In the genomic region with DNA sequence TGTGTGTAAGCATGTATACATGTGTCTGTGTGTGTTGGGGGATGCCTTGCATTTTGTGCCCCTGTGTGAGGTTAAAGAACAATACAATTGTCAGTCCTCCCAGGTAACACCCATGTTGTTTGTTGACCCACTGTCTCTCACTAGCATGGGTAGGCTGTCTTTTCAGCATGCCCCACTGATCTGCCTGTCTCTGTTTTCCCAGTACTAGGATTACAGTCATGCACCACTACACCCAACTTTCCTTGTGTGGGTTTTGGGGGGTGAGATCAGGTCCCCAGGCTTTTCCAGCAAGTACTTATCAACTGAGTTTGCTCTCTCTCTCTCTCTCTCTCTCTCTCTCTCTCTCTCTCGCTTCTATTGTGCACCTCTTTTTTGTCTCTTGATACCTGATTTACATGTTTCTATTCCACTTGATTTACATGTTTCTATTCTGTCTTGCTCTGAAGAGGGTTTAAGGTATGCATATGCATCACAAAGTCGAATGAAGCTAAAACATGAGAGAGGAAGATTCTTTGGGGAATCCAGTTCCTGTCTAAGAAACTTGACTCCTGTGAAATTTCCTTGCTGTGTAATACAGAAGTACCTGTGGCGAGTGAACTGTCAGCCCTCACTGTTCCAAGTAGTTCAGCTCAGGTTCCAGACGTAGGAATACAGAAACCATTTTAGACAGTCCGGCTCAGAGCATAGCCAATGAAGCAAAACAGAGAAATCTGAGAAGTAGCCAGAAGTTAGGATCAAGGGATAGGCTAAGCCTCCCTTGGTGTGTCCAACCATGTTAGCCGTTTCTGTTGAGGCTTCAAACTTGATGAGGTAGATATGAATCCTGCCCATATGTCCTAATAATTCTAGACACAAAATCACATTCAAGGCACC, we compare ENCODE assay signal across 23 mouse cellular contexts.
DNase-seq lines count a peak whose midpoint lies in the region; ATAC-seq and TF ChIP-seq lines count a peak whose summit lies in the region.
"Had no signal": no experiment of that assay in that cellular context is flagged by ENCODE, and none has a peak within 500 bp of the region (broad histone marks: within the 10 kb centered on the region; RNA-seq: fewer than 3 reads in every experiment).

No protein-coding gene starts in this region.

- H3K4me2 ChIP-seq in heart, embryonic 11.5 days = no peak overlapping the region
- H3K4me2 ChIP-seq in kidney, embryonic 16.5 days (replicated peaks; ENCODE audit: low read depth, low read length) = no peak overlapping the region
- no peak overlapping the region for H3K4me2 ChIP-seq in lung, postnatal 0 days (replicated peaks; ENCODE audit: low read depth, low read length)
- no peak overlapping the region for H3K4me2 ChIP-seq in midbrain, embryonic 11.5 days
- no peak overlapping the region for H3K4me2 ChIP-seq in midbrain, postnatal 0 days (ENCODE audit: low read depth, low read length, poor library complexity, severe bottlenecking)
- H3K4me2 ChIP-seq: heart, embryonic 13.5 days; hindbrain, embryonic 14.5 days had no signal

- ATAC-seq in heart, embryonic 11.5 days (replicated peaks; ENCODE audit: insufficient number of reproducible peaks, low FRiP score, low TSS enrichment) = no peak
- peak; percentile 94 for ATAC-seq in kidney, embryonic 16.5 days (ENCODE audit: low FRiP score, low TSS enrichment)
- peak; percentile 30; the same call in 1 of the 2 replicates for ATAC-seq in lung, postnatal 0 days
- no peak for ATAC-seq in midbrain, embryonic 11.5 days (ENCODE audit: low FRiP score)
- no peak for ATAC-seq in midbrain, postnatal 0 days (ENCODE audit: low FRiP score)
- ATAC-seq: forebrain, embryonic 14.5 days; forebrain, postnatal 0 days; Patski had no signal

- no peak for TF ChIP-seq CTCF in lung, postnatal 0 days (IDR thresholded peaks at IDR 0.05)
- no peak for TF ChIP-seq CTCF in midbrain, postnatal 0 days (IDR thresholded peaks at IDR 0.05)

- H3K9ac ChIP-seq in heart, embryonic 11.5 days (ENCODE audit: low read depth, low read length) = no peak overlapping the region
- H3K9ac ChIP-seq in kidney, embryonic 16.5 days (replicated peaks; ENCODE audit: low read length) = no peak overlapping the region
- H3K9ac ChIP-seq in lung, postnatal 0 days (replicated peaks; ENCODE audit: low read depth) = no peak overlapping the region
- no peak overlapping the region for H3K9ac ChIP-seq in midbrain, embryonic 11.5 days (ENCODE audit: low read length)
- H3K9ac ChIP-seq in midbrain, postnatal 0 days (replicated peaks; ENCODE audit: low read length, poor library complexity, severe bottlenecking) = no peak overlapping the region
- H3K9ac ChIP-seq: forebrain, postnatal 0 days; heart, embryonic 13.5 days; hindbrain, embryonic 14.5 days had no signal

- H3K27ac ChIP-seq in heart, embryonic 11.5 days (ENCODE audit: low read depth, low read length) = no peak overlapping the region
- 0 out of 2 replicates have a peak overlapping the region, but pooled peaks have one; percentile 36 for H3K27ac ChIP-seq in kidney, embryonic 16.5 days (ENCODE audit: low read length)
- no peak overlapping the region for H3K27ac ChIP-seq in lung, postnatal 0 days (ENCODE audit: low read length)
- H3K27ac ChIP-seq in midbrain, embryonic 11.5 days (ENCODE audit: low read depth, low read length) = no peak overlapping the region
- no peak overlapping the region for H3K27ac ChIP-seq in midbrain, postnatal 0 days (ENCODE audit: low read depth, low read length)
- H3K27ac ChIP-seq: gastrocnemius, adult 2 months; heart, embryonic 13.5 days; hindbrain, embryonic 14.5 days had no signal

- no peaks in the 10 kb centered on the region for H3K4me1 ChIP-seq in heart, embryonic 11.5 days (ENCODE audit: control insufficient read depth, insufficient read depth, low read length)
- H3K4me1 ChIP-seq in kidney, embryonic 16.5 days (ENCODE audit: insufficient read depth, low read length) = peaks cover 9% of the 10 kb centered on the region; the same call in 1 of the 2 replicates
- no peaks in the 10 kb centered on the region for H3K4me1 ChIP-seq in lung, postnatal 0 days (ENCODE audit: insufficient read depth, low read depth, low read length)
- H3K4me1 ChIP-seq in midbrain, embryonic 11.5 days (ENCODE audit: control insufficient read depth, insufficient read depth, low read length) = no peaks in the 10 kb centered on the region
- no peaks in the 10 kb centered on the region for H3K4me1 ChIP-seq in midbrain, postnatal 0 days (ENCODE audit: insufficient read depth, low read length)
- H3K4me1 ChIP-seq: heart, embryonic 13.5 days had no signal

- H3K27me3 ChIP-seq in heart, embryonic 11.5 days (ENCODE audit: control insufficient read depth, insufficient read depth, low read length) = no peaks in the 10 kb centered on the region
- H3K27me3 ChIP-seq in kidney, embryonic 16.5 days (ENCODE audit: insufficient read depth, low read length) = no peaks in the 10 kb centered on the region
- no peaks in the 10 kb centered on the region for H3K27me3 ChIP-seq in lung, postnatal 0 days (replicated peaks; ENCODE audit: insufficient read depth, low read length)
- H3K27me3 ChIP-seq in midbrain, embryonic 11.5 days (ENCODE audit: control insufficient read depth, insufficient read depth, low read length) = no peaks in the 10 kb centered on the region
- no peaks in the 10 kb centered on the region for H3K27me3 ChIP-seq in midbrain, postnatal 0 days (ENCODE audit: insufficient read depth, low read length)
- H3K27me3 ChIP-seq: heart, embryonic 13.5 days; Patski had no signal

- 68% methylated on average over 6 of the region's 6 CpGs for WGBS in heart, embryonic 11.5 days (ENCODE audit: insufficient replicate concordance)
- 28% methylated on average over 6 of the region's 6 CpGs for WGBS in kidney, embryonic 16.5 days
- WGBS in lung, postnatal 0 days = 65% methylated on average over 6 of the region's 6 CpGs
- 73% methylated on average over 6 of the region's 6 CpGs for WGBS in midbrain, embryonic 11.5 days
- WGBS in midbrain, postnatal 0 days = 69% methylated on average over 6 of the region's 6 CpGs

- no peak overlapping the region for H3K4me3 ChIP-seq in heart, embryonic 11.5 days (ENCODE audit: low read depth, low read length)
- H3K4me3 ChIP-seq in kidney, embryonic 16.5 days (ENCODE audit: low read length) = no peak overlapping the region
- no peak overlapping the region for H3K4me3 ChIP-seq in lung, postnatal 0 days (ENCODE audit: low read depth, low read length)
- H3K4me3 ChIP-seq in midbrain, embryonic 11.5 days (ENCODE audit: low read depth, low read length) = no peak overlapping the region
- H3K4me3 ChIP-seq in midbrain, postnatal 0 days (ENCODE audit: low read depth, low read length) = no peak overlapping the region
- H3K4me3 ChIP-seq: gastrocnemius, adult 2 months; heart, embryonic 13.5 days had no signal

- no peaks in the 10 kb centered on the region for H3K9me3 ChIP-seq in heart, embryonic 11.5 days (replicated peaks; ENCODE audit: control insufficient read depth, low read length)
- H3K9me3 ChIP-seq in kidney, embryonic 16.5 days (ENCODE audit: low read length) = no peaks in the 10 kb centered on the region
- H3K9me3 ChIP-seq in lung, postnatal 0 days (ENCODE audit: low read length) = no peaks in the 10 kb centered on the region
- H3K9me3 ChIP-seq in midbrain, embryonic 11.5 days (ENCODE audit: control insufficient read depth, low read length) = no peaks in the 10 kb centered on the region
- H3K9me3 ChIP-seq in midbrain, postnatal 0 days (ENCODE audit: low read length) = no peaks in the 10 kb centered on the region
- H3K9me3 ChIP-seq: G1E; heart, embryonic 13.5 days had no signal

- peak; percentile 25 for DNase-seq in heart, adult 11 months
- no peak for DNase-seq in kidney, adult 18-20 months
- DNase-seq in lung, postnatal 0 days (ENCODE audit: low spot score) = no peak
- DNase-seq in lung, postnatal 25 days (ENCODE audit: low spot score) = no peak
- DNase-seq in midbrain, embryonic 11.5 days (ENCODE audit: low spot score, missing footprints) = peak; percentile 57
- DNase-seq in midbrain, postnatal 0 days (ENCODE audit: low spot score) = no peak
- DNase-seq: adrenal gland, postnatal 36 days; cerebellum, adult 18-20 months; cerebellum, adult 9-10 months; cerebellum, postnatal 14 days; forebrain, postnatal 0 days; gastrocnemius, adult 2 months; gastrocnemius, postnatal 14 days; heart, adult 18-20 months; heart, postnatal 14 days; heart, postnatal 4 days had no signal

- no peak for TF ChIP-seq EP300 in lung, postnatal 0 days (IDR thresholded peaks at IDR 0.05)

- H3K36me3 ChIP-seq in heart, embryonic 11.5 days (ENCODE audit: control insufficient read depth, insufficient read depth, low read length) = no peaks in the 10 kb centered on the region
- no peaks in the 10 kb centered on the region for H3K36me3 ChIP-seq in kidney, embryonic 16.5 days (ENCODE audit: insufficient read depth, low read length)
- no peaks in the 10 kb centered on the region for H3K36me3 ChIP-seq in lung, postnatal 0 days (ENCODE audit: insufficient read depth, low read length)
- no peaks in the 10 kb centered on the region for H3K36me3 ChIP-seq in midbrain, embryonic 11.5 days (ENCODE audit: control insufficient read depth, insufficient read depth, low read length)
- no peaks in the 10 kb centered on the region for H3K36me3 ChIP-seq in midbrain, postnatal 0 days (ENCODE audit: insufficient read depth, low read length)
- H3K36me3 ChIP-seq: G1E; heart, embryonic 13.5 days had no signal

Comparison
In these comparisons a context has a peak if more than half of its experiments do, and no peak if none do; other contexts are left out.
1. DNase-seq: peak in heart, adult 11 months (single experiment) and midbrain, embryonic 11.5 days (single experiment); none in kidney, adult 18-20 months (single experiment), lung, postnatal 0 days (single experiment), lung, postnatal 25 days (single experiment) and midbrain, postnatal 0 days (single experiment).
2. ATAC-seq: peak in kidney, embryonic 16.5 days (single experiment) and lung, postnatal 0 days (single experiment); none in heart, embryonic 11.5 days (single experiment), midbrain, embryonic 11.5 days (single experiment) and midbrain, postnatal 0 days (single experiment).